Mouse (Mus musculus) left cerebral cortex, adult 8-10 months (tissue): Measurements from ENCODE around the gene Nos2. TPM values are rescaled to one million over a fixed set of nuclear protein-coding genes. Genes with fewer than 3 reads are reported as not detected.

Experiments used
- DNase-seq, 2 experiments: peaks; one replicate each; pipeline ENCODE4 v3.0.0; 2022; ENCODE audit warnings: low spot score in 2 of 2
- total RNA-seq, 4 experiments: library from RNA; stranded (reverse); gene quantifications; 2 replicates each; pipeline ENCODE4 v1.2.4; 2022

Nos2 gene
- total RNA-seq, 4 experiments from 2014 or later, result 0.21 to 0.70 (median 0.49) TPM

DNA sequence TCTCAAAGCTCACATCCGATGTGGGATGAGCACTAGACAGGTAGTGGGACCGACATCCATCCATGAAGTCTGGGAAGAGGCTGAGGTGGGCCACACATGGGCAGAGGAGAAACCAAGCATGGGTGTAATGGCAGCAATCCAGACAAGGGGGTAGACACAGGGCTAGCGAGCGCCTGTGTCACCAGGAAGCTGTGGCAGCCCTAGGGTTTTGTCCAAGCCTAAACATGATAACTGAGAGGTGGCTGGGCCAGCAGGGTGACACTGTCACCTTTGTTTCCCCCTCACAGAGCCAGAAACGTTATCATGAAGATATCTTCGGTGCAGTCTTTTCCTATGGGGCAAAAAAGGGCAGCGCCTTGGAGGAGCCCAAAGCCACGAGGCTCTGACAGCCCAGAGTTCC is 38.8 kb downstream of the Nos2 start:
- DNase-seq, result no peak

DNA sequence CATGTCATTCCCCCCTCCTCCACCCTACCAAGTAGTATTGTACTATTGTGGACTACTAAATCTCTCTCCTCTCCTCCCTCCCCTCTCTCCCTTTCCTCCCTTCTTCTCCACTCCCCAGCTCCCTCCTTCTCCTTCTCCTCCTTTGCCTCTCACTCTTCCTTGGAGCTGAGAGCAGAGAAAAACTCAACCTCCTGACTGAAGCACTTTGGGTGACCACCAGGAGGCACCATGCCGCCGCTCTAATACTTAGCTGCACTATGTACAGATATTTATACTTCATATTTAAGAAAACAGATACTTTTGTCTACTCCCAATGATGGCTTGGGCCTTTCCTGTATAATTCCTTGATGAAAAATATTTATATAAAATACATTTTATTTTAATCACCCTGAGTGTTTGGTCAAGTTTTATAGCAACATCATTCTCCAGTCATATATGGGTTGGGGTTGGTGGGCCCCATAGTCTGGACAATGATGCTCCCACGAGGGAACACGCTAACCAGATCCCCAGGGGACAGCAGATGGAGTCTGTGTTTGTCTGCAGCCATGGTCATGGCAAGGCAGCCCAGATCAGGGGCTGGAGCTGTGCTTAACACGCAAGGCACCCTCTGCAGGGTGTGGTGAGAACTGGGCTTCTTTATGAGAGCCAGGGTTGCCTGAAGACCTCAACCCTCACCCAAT is 39.4 kb downstream of the Nos2 start:
- no peak for DNase-seq

DNA sequence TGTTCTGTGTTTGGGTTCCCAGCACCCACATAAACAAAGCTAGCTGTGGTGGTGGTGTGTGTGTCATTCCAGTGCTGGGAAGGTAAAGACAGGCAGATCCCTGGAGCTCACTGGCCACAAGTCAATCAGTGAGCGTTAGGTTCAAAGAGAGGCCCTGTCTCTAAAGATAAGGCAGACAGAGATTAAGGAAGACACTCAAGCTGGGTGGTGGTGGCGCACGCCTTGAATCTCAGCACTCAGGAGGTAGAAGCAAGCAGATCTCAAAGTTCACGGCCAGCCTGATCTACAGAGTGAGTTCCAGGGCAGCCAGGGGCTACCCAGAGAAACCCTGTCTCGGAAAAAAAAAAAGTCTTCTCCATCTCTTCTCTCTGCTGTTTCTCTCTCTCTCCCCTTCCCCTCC is 40.6 kb downstream of the Nos2 start:
- DNase-seq, result no peak

DNA sequence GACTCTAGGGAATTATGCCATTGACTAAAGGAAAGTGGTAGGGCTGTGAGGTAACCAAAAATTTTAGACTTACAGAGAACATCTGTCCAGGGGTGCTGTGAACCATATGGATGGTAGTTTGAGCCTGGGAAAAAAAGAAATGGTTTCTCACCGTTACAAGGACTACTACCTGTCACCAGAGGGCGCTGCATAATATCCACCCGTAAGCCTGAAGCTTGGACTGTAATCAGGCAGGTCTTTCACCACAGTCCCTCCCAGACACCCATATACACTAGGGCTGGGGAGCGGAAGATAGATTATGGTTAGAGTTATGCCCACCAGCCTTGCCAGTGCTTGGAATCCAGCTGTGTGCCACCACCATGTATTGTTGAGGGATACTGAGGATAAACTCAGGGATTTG is 46.8 kb downstream of the Nos2 start:
- DNase-seq, result no peak

DNA sequence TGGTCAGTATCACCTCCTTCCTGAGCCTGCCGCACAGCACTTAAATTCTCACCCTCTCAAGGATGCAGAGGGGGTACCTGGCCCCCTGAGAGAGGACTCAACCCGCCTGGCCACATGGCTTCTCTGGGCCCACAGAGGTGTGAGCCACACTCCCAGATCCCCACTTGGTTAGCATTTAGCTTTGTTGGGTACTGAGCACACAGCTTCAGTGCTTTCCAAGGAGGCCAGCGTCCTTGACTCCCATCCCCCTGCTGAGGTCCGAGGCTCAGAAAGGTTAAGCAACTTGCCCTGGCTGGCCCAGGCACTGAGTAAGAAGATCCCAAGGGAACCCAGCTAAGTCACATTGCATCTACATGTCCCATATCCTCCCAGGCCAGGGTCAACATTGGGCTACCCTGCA is 47.5 kb downstream of the Nos2 start:
- DNase-seq, result no peak

DNA sequence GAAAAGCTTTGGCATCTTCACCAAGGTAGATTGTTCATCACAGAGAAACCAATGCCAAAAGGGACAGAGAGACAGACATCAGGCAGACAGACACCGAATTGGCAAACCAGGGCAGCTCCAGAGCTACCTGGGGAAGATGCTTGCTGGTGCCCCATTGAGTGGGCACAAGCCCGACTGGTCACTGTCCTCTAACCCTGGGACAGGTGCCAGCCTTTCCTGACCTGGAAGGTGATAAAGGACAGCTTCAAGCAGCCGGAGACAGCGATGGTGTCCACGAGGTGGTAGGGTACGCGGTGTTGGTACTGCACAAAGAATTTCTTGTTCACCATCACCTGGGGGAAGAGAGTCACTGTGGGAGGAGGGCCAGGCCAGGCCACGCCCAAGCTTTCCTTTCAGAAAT is 50.5 kb downstream of the Nos2 start:
- DNase-seq, result no peak

DNA sequence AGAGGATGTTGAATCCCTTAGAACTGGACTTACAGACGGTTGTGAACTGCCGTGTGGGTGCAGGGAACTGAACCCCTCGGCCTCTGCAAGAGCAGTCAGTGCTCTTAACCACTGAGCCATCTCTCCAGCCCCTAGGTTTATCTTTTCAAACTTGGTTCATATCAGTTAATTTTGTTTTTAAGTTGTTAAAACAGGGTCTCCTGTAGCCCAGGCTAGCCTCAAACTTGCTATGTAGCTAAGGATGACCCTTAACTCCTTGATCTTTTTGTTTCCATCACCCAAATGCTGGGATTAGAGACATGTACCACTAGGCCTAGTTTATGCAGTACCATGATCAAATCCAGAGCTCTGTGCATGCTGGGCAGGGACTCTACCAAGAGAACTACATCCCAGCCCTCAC is 51.2 kb downstream of the Nos2 start:
- DNase-seq, result no peak

DNA sequence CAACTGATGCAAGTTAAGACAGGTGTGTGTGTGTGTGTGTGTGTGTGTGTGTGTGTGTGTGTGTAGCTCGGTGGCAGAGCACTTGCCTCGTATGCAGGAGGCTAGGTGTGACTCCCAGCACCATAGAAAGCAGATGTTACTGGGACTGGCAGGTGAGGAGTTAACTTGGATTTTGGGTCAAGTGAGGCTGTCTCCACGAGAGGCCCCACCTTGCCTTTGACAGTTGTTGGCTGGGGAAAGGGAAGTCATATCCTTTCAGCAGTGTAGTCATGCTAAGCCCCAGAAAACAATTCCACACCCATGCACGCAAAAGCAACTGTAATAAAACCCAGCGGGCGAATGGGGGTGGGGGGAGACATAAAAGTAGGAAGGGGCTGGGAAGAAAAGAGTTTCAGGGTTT is 51.7 kb downstream of the Nos2 start:
- no peak for DNase-seq

DNA sequence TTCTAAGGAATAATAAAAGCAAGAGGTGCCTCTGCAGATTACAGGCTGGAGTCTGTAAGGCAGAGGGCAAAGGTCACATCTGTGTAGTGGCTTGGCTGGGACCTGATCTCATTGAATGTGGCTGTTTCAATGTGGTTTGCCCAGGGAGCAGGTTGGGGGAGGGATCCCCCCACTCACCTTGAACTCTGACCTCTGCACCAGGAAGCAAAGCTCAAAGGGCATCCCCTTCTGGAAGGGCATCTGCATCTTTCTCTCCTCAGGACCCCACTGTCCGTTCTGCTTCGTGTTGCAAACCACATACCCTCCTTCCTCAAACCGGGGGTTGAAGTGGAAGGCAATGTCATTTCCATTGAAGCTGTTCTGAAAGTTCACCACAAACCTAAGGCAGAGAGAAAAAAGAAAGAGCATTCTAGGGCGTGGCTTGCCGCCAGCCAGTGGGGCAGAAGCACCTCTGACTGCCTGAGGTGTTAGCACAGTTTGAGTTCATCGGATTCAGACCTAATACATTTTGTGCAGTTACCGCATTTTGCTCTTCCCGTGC is 52.3 kb downstream of the Nos2 start:
- no peak for DNase-seq

DNA sequence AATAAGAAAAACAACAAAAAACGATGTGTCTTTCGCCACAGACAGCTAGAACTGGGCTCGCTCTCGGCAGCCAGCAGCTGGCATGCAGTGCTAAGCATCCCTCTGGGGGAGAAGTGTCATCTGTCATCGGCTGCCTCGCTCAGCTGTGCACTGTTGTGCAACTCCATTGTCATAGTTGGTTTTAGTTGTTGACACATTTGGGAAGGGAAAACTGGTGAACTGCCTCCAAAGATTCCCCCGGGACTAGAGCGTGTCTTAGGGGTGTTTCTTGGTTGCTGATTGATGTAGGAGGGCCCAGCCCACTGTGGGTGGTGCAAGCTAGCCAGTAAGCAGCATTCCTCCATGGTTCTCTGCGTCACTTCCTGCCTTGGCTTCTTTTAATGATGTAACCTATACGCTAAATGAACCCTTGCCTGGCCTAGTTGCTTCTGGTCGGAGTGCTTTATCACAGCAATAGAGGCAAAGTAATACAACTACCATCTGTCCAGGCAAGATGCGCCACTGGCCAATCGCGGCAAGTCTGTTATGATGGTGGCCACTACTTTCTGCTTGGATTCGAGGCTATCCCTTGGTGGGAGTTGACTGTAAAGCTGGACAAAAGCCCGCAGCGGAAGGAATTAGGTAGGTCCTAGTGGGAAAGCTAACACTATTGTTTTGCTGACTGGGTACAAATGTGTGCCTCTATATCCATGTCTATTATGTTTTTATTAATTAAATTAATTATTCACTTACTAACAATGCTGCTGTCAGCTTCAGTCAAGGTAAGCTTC is 53.0 kb downstream of the Nos2 start:
- no peak for DNase-seq

DNA sequence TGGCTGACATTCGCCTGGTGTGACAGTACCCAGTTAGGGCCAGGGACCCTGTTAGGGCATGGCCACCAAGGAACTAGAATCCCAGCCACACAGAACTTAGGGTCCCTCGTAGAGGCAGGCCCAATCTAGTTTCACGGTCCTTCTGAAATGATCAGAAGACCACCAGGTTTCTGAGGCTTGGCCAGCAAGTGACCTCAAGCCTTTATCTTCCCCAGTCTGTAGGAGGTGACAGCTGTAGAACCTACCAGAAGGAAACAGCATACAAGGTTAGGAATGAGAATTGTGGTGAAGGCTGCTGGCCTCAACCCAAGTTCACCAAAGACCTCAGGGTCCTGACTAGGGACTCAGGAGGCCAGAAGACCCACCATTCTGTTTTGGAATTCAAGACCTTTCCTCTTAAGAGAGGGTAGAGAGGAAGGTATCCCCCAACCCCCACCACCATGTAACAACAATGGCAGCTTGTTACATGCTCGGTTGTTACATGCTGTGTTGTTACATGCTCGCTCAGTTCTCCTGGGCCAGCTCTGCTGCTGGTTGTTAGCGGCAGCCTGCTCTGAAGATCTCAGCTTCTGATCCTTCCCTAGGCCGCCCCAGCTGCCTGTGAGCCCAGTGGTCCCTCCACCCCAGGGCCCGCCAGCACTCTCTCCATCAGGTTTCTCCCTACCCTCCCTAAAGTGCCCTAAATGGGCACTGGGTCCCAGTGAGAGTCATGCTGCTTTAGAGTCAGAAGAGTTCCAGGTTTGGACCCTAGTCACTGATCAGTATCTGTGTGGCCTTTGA is 56.3 kb downstream of the Nos2 start:
- no peak for DNase-seq

DNA sequence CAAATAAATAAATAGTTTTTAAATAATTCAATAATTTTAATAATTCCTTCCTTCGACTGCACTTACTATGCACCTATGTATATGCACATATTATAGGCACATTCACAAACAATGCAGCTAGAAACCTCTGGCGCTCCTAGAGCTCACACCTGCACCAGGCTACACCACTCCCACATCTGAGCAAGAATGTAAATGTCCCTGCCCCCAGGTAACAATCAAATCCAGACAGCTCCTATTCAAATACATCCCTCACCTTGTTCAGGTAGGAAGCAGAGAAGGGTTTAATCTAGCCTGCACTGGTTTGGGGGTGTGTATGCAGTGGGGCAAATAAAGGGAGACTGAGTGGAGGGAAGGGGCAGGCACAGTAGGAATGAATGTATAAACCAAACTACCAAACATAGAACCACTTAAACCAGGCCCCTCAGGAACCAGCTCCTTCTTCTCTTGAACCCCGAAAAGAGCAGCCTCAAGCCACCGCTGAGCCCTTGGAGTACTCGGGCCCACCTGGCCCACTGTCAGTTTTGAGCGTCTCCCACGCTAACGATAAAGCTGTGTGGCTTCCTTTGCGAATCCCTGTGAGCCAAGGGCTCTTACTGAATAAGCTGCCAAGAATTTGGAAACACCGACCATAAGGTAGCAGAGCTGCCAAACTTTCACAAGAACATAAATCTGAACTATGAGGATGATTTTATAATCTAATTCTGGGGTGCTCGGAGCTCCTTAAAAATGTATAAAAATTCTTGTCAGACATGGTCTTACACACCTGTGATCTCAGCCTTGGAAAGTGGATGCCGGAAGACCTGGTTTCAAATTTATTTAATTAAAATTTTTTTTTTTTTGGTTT is 57.8 kb downstream of the Nos2 start:
- no peak for DNase-seq

DNA sequence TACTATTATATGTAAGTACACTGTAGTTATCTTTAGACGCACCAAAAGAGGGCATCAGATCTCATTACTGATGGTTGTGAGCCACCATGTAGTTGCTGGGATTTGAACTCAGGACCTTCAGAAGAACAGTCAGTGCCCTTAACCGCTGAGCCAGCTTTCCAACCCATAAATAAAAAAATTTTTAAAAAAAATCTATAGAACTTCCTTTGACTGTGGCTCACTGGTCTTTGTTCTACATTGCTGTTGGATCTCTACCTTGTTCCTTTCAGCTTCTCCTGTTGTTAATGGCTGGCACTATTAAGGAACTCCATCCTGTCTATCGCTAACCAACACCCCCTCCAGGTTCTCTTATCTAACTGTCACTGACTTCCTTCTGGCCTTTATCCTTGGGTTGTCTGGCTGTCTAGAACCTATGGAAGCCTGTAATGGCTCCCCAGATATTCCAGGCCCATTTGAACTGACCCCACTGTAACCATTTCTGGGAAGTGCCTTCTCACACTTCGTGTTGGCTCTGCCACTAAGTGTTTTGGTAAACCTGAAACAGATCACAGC is 59.6 kb downstream of the Nos2 start:
- no peak for DNase-seq

DNA sequence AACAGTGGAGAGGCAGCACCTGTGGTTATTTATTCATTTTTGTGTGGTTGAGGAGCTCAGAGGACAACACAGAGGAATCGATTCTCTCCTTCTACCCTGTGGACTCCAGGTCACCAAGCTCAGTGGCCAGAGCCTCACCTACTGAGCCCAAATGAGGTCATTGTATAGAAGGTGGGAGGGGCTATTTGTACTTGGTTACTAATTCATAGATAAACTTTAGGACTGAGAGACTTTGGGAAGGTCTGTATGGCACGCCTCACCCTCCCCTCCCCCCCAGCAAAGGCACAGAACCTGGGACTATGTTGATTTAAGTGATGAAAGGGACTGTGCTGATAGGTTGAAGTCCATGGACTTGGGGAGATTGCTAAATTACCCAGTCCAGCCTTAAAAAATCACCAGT is 61.5 kb downstream of the Nos2 start:
- no peak for DNase-seq

DNA sequence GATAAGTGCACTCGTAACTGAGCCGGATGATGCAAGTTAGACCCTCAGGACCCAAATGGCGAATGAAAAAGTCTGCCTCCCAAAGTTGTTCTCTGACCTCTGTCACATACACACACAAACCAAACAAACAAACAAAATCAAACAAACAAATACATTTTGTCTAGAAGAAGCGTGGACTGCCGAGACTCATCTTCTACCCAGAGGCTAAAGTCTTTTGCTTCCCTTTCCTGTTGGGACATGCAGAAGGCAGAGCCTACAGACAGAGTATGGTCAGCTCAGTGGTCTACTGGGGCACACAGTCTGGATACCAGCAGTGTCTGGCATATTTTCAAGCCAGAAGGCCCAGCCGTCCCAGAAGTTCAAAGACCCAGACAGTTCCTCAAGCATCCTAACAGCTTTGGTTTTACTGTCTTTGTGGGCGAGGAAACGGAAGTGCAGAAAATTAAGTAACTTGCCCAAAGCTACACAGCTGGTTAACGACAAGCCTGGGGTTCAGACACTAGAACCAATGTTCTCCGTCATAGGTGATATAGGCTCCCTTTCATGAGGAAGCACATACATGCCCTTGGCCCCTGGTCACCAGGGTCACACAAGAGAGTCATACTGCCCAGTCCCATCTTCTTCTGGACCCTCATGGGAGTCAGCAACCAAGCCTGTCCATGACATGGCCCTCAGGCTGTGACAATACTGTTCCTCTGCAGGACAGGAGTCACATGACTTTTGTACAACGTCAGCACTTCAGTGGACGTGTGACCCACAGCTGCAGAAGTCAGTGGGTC is 62.1 kb downstream of the Nos2 start:
- no peak for DNase-seq

DNA sequence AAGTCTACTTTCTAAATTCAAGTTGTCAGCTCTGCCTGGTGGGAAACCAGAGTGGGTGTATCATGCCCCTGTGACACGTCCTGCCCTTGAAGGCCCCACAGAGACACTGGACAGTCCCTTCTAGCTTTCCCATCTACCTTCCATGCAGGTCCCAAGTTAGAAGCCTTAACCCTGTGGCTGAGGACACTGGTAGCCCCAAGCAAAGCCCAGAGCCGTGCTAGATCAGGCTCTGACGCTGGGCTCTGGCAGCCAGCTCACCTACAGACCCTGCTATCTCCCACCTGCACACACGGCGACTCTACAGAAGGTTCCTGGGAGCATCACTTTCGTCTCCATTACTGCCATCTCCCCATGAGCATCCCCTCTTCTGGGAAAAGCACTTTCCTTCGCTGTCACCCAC is 63.0 kb downstream of the Nos2 start:
- no peak for DNase-seq

DNA sequence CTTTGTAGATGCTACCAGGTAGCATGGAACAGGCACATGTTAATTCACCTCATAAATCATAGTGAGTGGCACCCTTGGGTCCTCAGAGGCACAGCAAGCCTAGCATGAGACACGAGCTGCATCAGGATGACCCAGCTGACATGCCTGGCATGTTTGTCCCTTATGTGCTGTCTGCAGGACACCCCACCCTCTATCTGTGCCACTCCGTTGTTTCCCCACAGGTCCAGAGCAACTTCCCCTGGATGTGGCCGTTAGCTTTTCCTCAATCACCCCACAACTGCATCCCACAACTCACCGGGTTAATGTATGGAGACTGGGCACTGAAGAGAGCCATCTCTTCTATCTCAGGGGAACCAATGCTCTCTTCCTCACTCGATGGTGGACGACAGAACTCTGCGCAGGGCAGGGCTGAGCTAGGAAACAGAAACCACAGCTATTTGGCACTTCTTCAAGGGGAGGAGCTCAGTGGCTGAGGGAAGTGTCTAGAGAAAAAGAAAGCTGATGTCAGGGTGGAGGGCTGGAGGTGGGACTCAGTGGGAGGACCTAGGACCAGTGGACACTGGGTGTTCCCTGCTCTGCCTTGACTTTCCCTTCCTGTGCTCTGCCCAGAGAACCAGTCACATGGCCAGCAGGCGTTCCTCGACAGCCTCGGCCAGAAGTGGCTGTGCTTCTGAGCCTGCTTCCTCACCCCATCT is 64.0 kb downstream of the Nos2 start, which contains the start of gene Lgals9:
Lgals9 (minus strand) TSS at position 464 of the 695 bp plus-strand sequence.
- no peak for DNase-seq

DNA sequence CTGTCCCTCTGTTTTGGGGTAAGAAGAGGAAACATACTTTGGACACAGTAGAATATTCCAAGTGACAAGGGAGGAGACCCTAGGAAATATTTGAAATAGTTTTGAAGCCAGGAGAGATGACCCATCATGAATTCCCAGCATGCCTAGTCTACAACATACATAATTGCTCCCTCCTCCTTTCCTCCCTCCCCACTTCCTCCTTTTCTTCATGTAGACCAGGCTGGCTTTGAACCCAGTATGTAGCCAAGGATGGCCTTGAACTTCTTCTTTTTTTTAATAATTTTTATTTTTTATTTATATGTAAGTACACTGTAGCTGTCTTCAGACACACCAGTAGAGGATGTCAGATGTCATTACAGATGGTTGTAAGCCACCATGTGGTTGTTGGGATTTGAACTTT is 64.9 kb downstream of the Nos2 start:
- DNase-seq, result no peak

DNA sequence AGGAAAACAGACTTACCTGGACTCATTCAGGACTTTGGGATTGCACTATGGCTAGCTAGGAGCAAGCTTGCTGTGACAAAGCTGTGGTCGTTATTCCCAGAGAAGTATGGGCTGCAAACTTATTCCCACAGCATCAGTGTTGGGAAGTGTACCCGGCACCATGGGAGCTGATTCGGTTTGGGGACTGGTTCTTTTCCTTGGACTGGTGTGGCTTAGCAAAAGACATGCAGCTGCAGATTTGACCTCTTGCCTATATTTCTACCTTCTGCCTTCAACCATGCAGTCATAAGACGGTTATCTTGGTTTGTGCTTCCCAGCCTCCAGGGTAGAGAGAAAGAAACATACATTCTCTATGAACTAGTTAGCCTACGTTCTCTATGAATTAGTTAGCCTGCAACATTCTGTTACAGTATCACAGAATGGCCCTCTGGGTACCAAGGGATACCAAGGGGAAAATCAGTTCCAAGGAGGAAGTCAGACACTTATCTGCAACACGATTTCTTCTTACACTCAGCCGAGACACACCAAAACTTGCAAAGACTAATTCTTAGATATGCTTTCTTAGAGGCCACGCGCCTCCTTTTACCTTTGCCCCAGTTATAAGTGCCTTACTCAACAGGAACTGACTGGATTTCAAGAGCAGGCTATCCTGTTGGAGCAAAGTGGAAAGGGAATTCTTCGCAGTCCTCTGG is 65.9 kb downstream of the Nos2 start:
- DNase-seq, result no peak
